Mouse (Mus musculus) MEL (cell line): ENCODE data around the gene Glp1r.

ENCODE experiments used
- CTCF ChIP-seq, 3 experiments: IDR thresholded peaks in 2 of 3; conservative IDR thresholded peaks in 1 of 3; 2 replicates each; pipeline ENCODE4 v1.5.1; 2011 to 2012; ENCODE audit warnings: low read length in 3 of 3, low read depth in 2 of 3, mild to moderate bottlenecking in 2 of 3, improper control_type of control experiment in 1 of 3, inconsistent platforms in 1 of 3, mixed read lengths in 1 of 3, moderate library complexity in 1 of 3; ENCODE audit not compliant: control insufficient read depth in 1 of 3, insufficient read depth in 1 of 3, poor library complexity in 1 of 3, severe bottlenecking in 1 of 3
- ETS1 ChIP-seq: IDR thresholded peaks from 2 replicates; pipeline ENCODE4 v1.6.1; 2012; ENCODE audit warnings: low read depth, mild to moderate bottlenecking, inconsistent platforms, low read length, improper control_type of control experiment, moderate library complexity
- HCFC1 ChIP-seq: IDR thresholded peaks from 2 replicates; pipeline ENCODE4 v1.6.1; 2012; ENCODE audit warnings: low read depth, mild to moderate bottlenecking, inconsistent platforms, low read length, improper control_type of control experiment, moderate library complexity
- KAT2A ChIP-seq: conservative IDR thresholded peaks from 2 replicates; pipeline ENCODE4 v1.6.1; 2012; ENCODE audit warnings: low read depth, low read length, improper control_type of control experiment, inconsistent platforms
- MAZ ChIP-seq: IDR thresholded peaks from 2 replicates; pipeline ENCODE4 v1.6.1; 2012; ENCODE audit warnings: low read depth, mild to moderate bottlenecking, inconsistent platforms, low read length, improper control_type of control experiment
- MXI1 ChIP-seq: IDR thresholded peaks from 2 replicates; pipeline ENCODE4 v1.6.1; 2011; ENCODE audit warnings: mild to moderate bottlenecking, low read depth, low read length, improper control_type of control experiment
- NELFE ChIP-seq: IDR thresholded peaks from 2 replicates; pipeline ENCODE4 v1.6.1; 2011; ENCODE audit warnings: low read depth, low read length, improper control_type of control experiment
- POLR2A ChIP-seq, 2 experiments: IDR thresholded peaks; 2 replicates each; pipeline ENCODE4 v1.6.1; 2011 to 2012; ENCODE audit warnings: low read length in 2 of 2, mild to moderate bottlenecking in 2 of 2, control low read depth in 1 of 2, improper control_type of control experiment in 1 of 2, low read depth in 1 of 2, moderate library complexity in 1 of 2; ENCODE audit not compliant: control insufficient read depth in 1 of 2, insufficient read depth in 1 of 2, poor library complexity in 1 of 2
- UBTF ChIP-seq: IDR thresholded peaks from 2 replicates; pipeline ENCODE4 v1.6.1; 2012; ENCODE audit warnings: low read depth, mild to moderate bottlenecking, inconsistent platforms, low read length, improper control_type of control experiment, moderate library complexity, borderline replicate concordance; ENCODE audit not compliant: insufficient read depth
- USF1 ChIP-seq: IDR thresholded peaks from 2 replicates; pipeline ENCODE4 v1.6.1; 2014; ENCODE audit warnings: low read depth, mild to moderate bottlenecking, inconsistent platforms, low read length, improper control_type of control experiment, moderate library complexity
- ZC3H11A ChIP-seq: IDR thresholded peaks from 2 replicates; pipeline ENCODE4 v1.6.1; 2012; ENCODE audit warnings: low read depth, mild to moderate bottlenecking, inconsistent platforms, low read length, improper control_type of control experiment
- ZMIZ1 ChIP-seq: IDR thresholded peaks from 2 replicates; pipeline ENCODE4 v1.6.1; 2012; ENCODE audit warnings: low read depth, mild to moderate bottlenecking, inconsistent platforms, low read length, improper control_type of control experiment, moderate library complexity

DNA sequence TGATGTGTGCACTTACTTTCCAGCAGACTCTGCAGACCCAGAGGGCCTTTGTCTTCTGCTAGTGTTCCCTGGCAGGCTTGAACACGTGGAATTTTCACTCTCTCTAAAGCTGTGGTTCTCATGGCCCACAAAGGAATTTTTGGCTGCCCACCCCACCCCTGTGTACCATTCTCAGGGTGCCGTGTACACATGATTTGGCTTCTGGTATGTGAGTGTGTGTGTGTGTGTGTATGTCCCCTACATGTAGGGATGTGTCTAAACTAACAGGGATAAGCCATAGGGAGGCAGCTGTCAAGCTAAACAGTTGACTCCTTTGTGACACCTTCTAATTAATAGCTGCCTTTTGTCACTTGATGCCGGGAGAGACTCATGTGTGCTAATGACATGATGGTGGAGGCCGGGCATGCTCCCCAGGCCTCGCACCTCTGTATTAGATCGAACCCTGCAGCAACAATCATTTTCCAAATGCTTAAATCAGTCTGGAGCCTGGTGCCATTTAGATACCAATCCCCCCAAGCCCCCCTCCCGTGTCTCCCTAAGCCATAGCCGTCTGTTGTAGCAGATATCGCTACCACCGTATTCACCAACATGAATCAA lies 41.5 kb upstream of the Glp1r start:
- TF ChIP-seq ETS1 (no peak), USF1 (no peak), HCFC1 (no peak), POLR2A (IDR thresholded peaks at IDR 0.05; ENCODE audit: control insufficient read depth in 1 of 2, insufficient read depth in 1 of 2, low read depth in 1 of 2, low read length in 2 of 2, poor library complexity in 1 of 2) (no peak), CTCF (IDR thresholded peaks at IDR 0.05 in 2 of 3, conservative IDR thresholded peaks at IDR 0.05 in 1 of 3; ENCODE audit: control insufficient read depth in 1 of 3, insufficient read depth in 1 of 3, low read depth in 2 of 3, low read length in 3 of 3, poor library complexity in 1 of 3, severe bottlenecking in 1 of 3) (no peak), KAT2A (no peak), ZMIZ1 (no peak), MXI1 (no peak), ZC3H11A (no peak), NELFE (no peak), UBTF (no peak), MAZ (no peak)
